Mouse (Mus musculus) liver, embryonic 13.5 days (tissue): ENCODE measurements at regions not wholly inside any gene's neighbourhood (a gene's known extent, or its start where the extent isn't known, plus 50 kb on each side); places are given as distances from the start of the nearest gene placed in this dataset.

Experiments
- ATAC-seq: fragments of 200-750 bp; cut with Nextera tagmentation; 2 replicates; pipeline ENCODE4 v1.8.0; 2017; ENCODE audit warnings: low read depth, mild to moderate bottlenecking, moderate number of reproducible peaks, moderate library complexity
- DNase-seq: peaks from one replicate; pipeline ENCODE4 v3.0.0; 2022
- H3K27ac ChIP-seq: fragments of 300-500 bp; sonication (generic); 2 replicates; pipeline ENCODE4 v1.5.1; 2015; ENCODE audit warnings: moderate library complexity, mild to moderate bottlenecking, inconsistent platforms
- H3K27me3 ChIP-seq: fragments of 300-500 bp; sonication (generic); 2 replicates; pipeline ENCODE4 v1.6.1; 2015; ENCODE audit warnings: mild to moderate bottlenecking, inconsistent platforms
- H3K36me3 ChIP-seq: fragments of 300-500 bp; sonication (generic); 2 replicates; pipeline ENCODE4 v1.6.1; 2015; ENCODE audit warnings: mild to moderate bottlenecking, inconsistent platforms
- H3K4me1 ChIP-seq: fragments of 300-500 bp; sonication (generic); replicated peaks from 2 replicates; pipeline ENCODE4 v1.6.1; 2015; ENCODE audit warnings: inconsistent platforms
- H3K4me2 ChIP-seq: fragments of 300-500 bp; sonication (generic); 2 replicates; pipeline ENCODE4 v1.6.1; 2015; ENCODE audit warnings: inconsistent platforms, mild to moderate bottlenecking, moderate library complexity
- H3K4me3 ChIP-seq: fragments of 300-500 bp; sonication (generic); replicated peaks from 2 replicates; pipeline ENCODE4 v1.5.1; 2015; ENCODE audit warnings: mild to moderate bottlenecking, inconsistent platforms
- H3K9ac ChIP-seq: fragments of 300-500 bp; sonication (generic); 2 replicates; pipeline ENCODE4 v1.6.1; 2015; ENCODE audit warnings: mild to moderate bottlenecking, inconsistent platforms
- H3K9me3 ChIP-seq: fragments of 300-500 bp; sonication (generic); replicated peaks from 2 replicates; pipeline ENCODE4 v1.6.1; 2016; ENCODE audit warnings: inconsistent platforms
- WGBS: fragments of 180-500 bp; shearing (Covaris S2); methylation state at CpG from one replicate; pipeline ENCODE4 v1.1.7; 2015; ENCODE audit not compliant: insufficient replicate concordance; 5-methylcytosine and 5-hydroxymethylcytosine counted together

GRCm38 (mm10) chr11:111445764-111446163 lies 379.8 kb downstream of the Kcnj2 start:
- DNase-seq (no peak), ATAC-seq (no peak)
- WGBS = 6% methylated on average over 4 of the region's 4 CpGs
- no peak overlapping the region for H3K9ac ChIP-seq
- no peak overlapping the region for H3K4me2 ChIP-seq
- H3K27me3 ChIP-seq = no peaks in the 10 kb centered on the region
- H3K4me1 ChIP-seq = no peaks in the 10 kb centered on the region
- H3K36me3 ChIP-seq = no peaks in the 10 kb centered on the region
- H3K9me3 ChIP-seq = no peaks in the 10 kb centered on the region
- H3K4me3 ChIP-seq = no peak overlapping the region
- H3K27ac ChIP-seq = no peak overlapping the region

GRCm38 (mm10) chr11:111450811-111451494 lies 385.0 kb downstream of the Kcnj2 start:
- no peak overlapping the region for H3K4me2 ChIP-seq
- H3K4me1 ChIP-seq = no peaks in the 10 kb centered on the region
- no peaks in the 10 kb centered on the region for H3K9me3 ChIP-seq
- H3K4me3 ChIP-seq = no peak overlapping the region
- no peak for ATAC-seq
- H3K9ac ChIP-seq = no peak overlapping the region
- no peaks in the 10 kb centered on the region for H3K27me3 ChIP-seq
- DNase-seq = no peak
- WGBS = 55% methylated on average over 3 of the region's 3 CpGs
- no peaks in the 10 kb centered on the region for H3K36me3 ChIP-seq
- H3K27ac ChIP-seq = no peak overlapping the region

GRCm38 (mm10) chr11:111460046-111460445 lies 394.1 kb downstream of the Kcnj2 start:
- 73% methylated on average over 10 of the region's 10 CpGs for WGBS
- Histone ChIP-seq H3K4me2 (no peak overlapping the region), H3K4me3 (no peak overlapping the region), H3K27ac (no peak overlapping the region), H3K27me3 (no peaks in the 10 kb centered on the region), H3K9me3 (no peaks in the 10 kb centered on the region), H3K4me1 (no peaks in the 10 kb centered on the region), H3K9ac (no peak overlapping the region), H3K36me3 (no peaks in the 10 kb centered on the region)
- no peak for ATAC-seq
- DNase-seq = no peak

GRCm38 (mm10) chr11:111484981-111485380 lies 419.0 kb downstream of the Kcnj2 start:
- ATAC-seq (no peak), DNase-seq (no peak)
- no peak overlapping the region for H3K4me3 ChIP-seq
- no peaks in the 10 kb centered on the region for H3K36me3 ChIP-seq
- no peaks in the 10 kb centered on the region for H3K9me3 ChIP-seq
- H3K27ac ChIP-seq = no peak overlapping the region
- 49% methylated on average over 6 of the region's 6 CpGs for WGBS
- no peak overlapping the region for H3K9ac ChIP-seq
- no peaks in the 10 kb centered on the region for H3K4me1 ChIP-seq
- no peak overlapping the region for H3K4me2 ChIP-seq
- no peaks in the 10 kb centered on the region for H3K27me3 ChIP-seq

GRCm38 (mm10) chr11:111512471-111512870 lies 446.5 kb downstream of the Kcnj2 start:
- H3K27me3 ChIP-seq = no peaks in the 10 kb centered on the region
- H3K9ac ChIP-seq = no peak overlapping the region
- H3K4me2 ChIP-seq = no peak overlapping the region
- H3K27ac ChIP-seq = no peak overlapping the region
- no peak for DNase-seq
- no peaks in the 10 kb centered on the region for H3K4me1 ChIP-seq
- H3K36me3 ChIP-seq = no peaks in the 10 kb centered on the region
- ATAC-seq = no peak
- H3K9me3 ChIP-seq = no peaks in the 10 kb centered on the region
- H3K4me3 ChIP-seq = no peak overlapping the region
- WGBS = 48% methylated on average over 4 of the region's 4 CpGs

GRCm38 (mm10) chr11:111522716-111523115 lies 456.8 kb downstream of the Kcnj2 start:
- no peak for ATAC-seq
- H3K27me3 ChIP-seq = no peaks in the 10 kb centered on the region
- no peak for DNase-seq
- WGBS = 52% methylated on average over 8 of the region's 8 CpGs
- H3K36me3 ChIP-seq = no peaks in the 10 kb centered on the region
- H3K4me3 ChIP-seq = no peak overlapping the region
- no peaks in the 10 kb centered on the region for H3K4me1 ChIP-seq
- no peaks in the 10 kb centered on the region for H3K9me3 ChIP-seq
- H3K4me2 ChIP-seq = no peak overlapping the region
- no peak overlapping the region for H3K27ac ChIP-seq
- H3K9ac ChIP-seq = no peak overlapping the region

- no peak overlapping the region for H3K4me2 ChIP-seq
- no peak overlapping the region for H3K4me3 ChIP-seq
- H3K9ac ChIP-seq = no peak overlapping the region
- no peaks in the 10 kb centered on the region for H3K27me3 ChIP-seq
- DNase-seq = no peak
- H3K27ac ChIP-seq = no peak overlapping the region
- 45% methylated on average over 8 of the region's 8 CpGs for WGBS
- no peaks in the 10 kb centered on the region for H3K9me3 ChIP-seq
- no peaks in the 10 kb centered on the region for H3K4me1 ChIP-seq
- ATAC-seq = no peak
- H3K36me3 ChIP-seq = no peaks in the 10 kb centered on the region
These were observed 457.5 kb downstream of the Kcnj2 start for GRCm38 (mm10) chr11:111523465-111523864.

GRCm38 (mm10) chr11:111526010-111526742 lies 460.2 kb downstream of the Kcnj2 start:
- no peak overlapping the region for H3K4me3 ChIP-seq
- WGBS = 54% methylated on average over 6 of the region's 6 CpGs

GRCm38 (mm10) chr11:111529591-111529990 lies 463.6 kb downstream of the Kcnj2 start:
- no peak overlapping the region for H3K9ac ChIP-seq
- DNase-seq = no peak

More at GRCm38 (mm10) chr11:111526010-111526742, 460.2 kb downstream of the Kcnj2 start:
- Histone ChIP-seq H3K4me2 (no peak overlapping the region), H3K27ac (no peak overlapping the region), H3K36me3 (no peaks in the 10 kb centered on the region), H3K9me3 (no peaks in the 10 kb centered on the region), H3K9ac (no peak overlapping the region), H3K27me3 (no peaks in the 10 kb centered on the region), H3K4me1 (no peaks in the 10 kb centered on the region)
- ATAC-seq (no peak), DNase-seq (no peak)

GRCm38 (mm10) chr11:111530912-111531311 lies 464.9 kb downstream of the Kcnj2 start:
- no peaks in the 10 kb centered on the region for H3K9me3 ChIP-seq
- no peaks in the 10 kb centered on the region for H3K4me1 ChIP-seq
- H3K4me3 ChIP-seq = no peak overlapping the region
- no peak for DNase-seq
- no peak for ATAC-seq
- no peak overlapping the region for H3K4me2 ChIP-seq
- H3K27me3 ChIP-seq = no peaks in the 10 kb centered on the region
- H3K9ac ChIP-seq = no peak overlapping the region
- 50% methylated on average over 3 of the region's 3 CpGs for WGBS
- no peaks in the 10 kb centered on the region for H3K36me3 ChIP-seq
- H3K27ac ChIP-seq = no peak overlapping the region

More at GRCm38 (mm10) chr11:111529591-111529990, 463.6 kb downstream of the Kcnj2 start:
- H3K27ac ChIP-seq = no peak overlapping the region
- H3K4me1 ChIP-seq = no peaks in the 10 kb centered on the region
- no peak for ATAC-seq
- H3K9me3 ChIP-seq = no peaks in the 10 kb centered on the region
- H3K4me3 ChIP-seq = no peak overlapping the region
- H3K4me2 ChIP-seq = no peak overlapping the region
- no peaks in the 10 kb centered on the region for H3K27me3 ChIP-seq
- 60% methylated on average over 9 of the region's 9 CpGs for WGBS
- H3K36me3 ChIP-seq = no peaks in the 10 kb centered on the region

- no peaks in the 10 kb centered on the region for H3K9me3 ChIP-seq
- no peaks in the 10 kb centered on the region for H3K4me1 ChIP-seq
- no peaks in the 10 kb centered on the region for H3K27me3 ChIP-seq
- ATAC-seq (no peak), DNase-seq (no peak)
- whole genome bisulfite sequencing = 27% methylated on average over 5 of the region's 5 CpGs
- H3K36me3 ChIP-seq = no peaks in the 10 kb centered on the region
- H3K27ac ChIP-seq = no peak overlapping the region
- no peak overlapping the region for H3K9ac ChIP-seq
- H3K4me3 ChIP-seq = no peak overlapping the region
- H3K4me2 ChIP-seq = no peak overlapping the region
These were observed 466.5 kb downstream of the Kcnj2 start for GRCm38 (mm10) chr11:111532457-111532856.
